Mouse (Mus musculus) lung, embryonic 14.5 days (tissue): ENCODE measurements around the gene Ppy. TPM values are rescaled to one million over a fixed set of nuclear protein-coding genes. Genes with fewer than 3 reads are reported as not detected.

Experiments used
- ATAC-seq: fragments of 200-750 bp; cut with Nextera tagmentation; 2 replicates; pipeline ENCODE4 v1.8.0; 2017; ENCODE audit warnings: mild to moderate bottlenecking, moderate TSS enrichment, moderate library complexity; ENCODE audit not compliant: insufficient read depth
- DNase-seq: peaks from one replicate; pipeline ENCODE4 v3.0.0-alpha.2; 2015
- H3K27ac ChIP-seq: fragments of 300-500 bp; sonication (generic); 2 replicates; pipeline ENCODE4 v1.5.1; 2014; ENCODE audit warnings: low read depth, mild to moderate bottlenecking, moderate library complexity
- H3K27me3 ChIP-seq: fragments of 300-500 bp; sonication (generic); 2 replicates; pipeline ENCODE4 v1.6.1; 2014; ENCODE audit warnings: low read length, control low read depth; ENCODE audit not compliant: insufficient read depth
- H3K36me3 ChIP-seq: fragments of 300-500 bp; sonication (generic); 2 replicates; pipeline ENCODE4 v1.6.1; 2014; ENCODE audit warnings: control low read depth; ENCODE audit not compliant: insufficient read depth
- H3K4me1 ChIP-seq: fragments of 300-500 bp; sonication (generic); 2 replicates; pipeline ENCODE4 v1.6.1; 2014; ENCODE audit warnings: antibody characterized with exemption, control low read depth; ENCODE audit not compliant: insufficient read depth
- H3K4me2 ChIP-seq: fragments of 300-500 bp; sonication (generic); 2 replicates; pipeline ENCODE4 v1.6.1; 2014; ENCODE audit warnings: mild to moderate bottlenecking
- H3K4me3 ChIP-seq: fragments of 300-500 bp; sonication (generic); 2 replicates; pipeline ENCODE4 v1.5.1; 2014; ENCODE audit warnings: low read depth, low read length
- H3K9ac ChIP-seq: fragments of 300-500 bp; sonication (generic); 2 replicates; pipeline ENCODE4 v1.6.1; 2014
- H3K9me3 ChIP-seq: fragments of 300-500 bp; sonication (generic); 2 replicates; pipeline ENCODE4 v1.6.1; 2016; ENCODE audit warnings: low read depth, low read length, control low read depth
- CTCF ChIP-seq: IDR thresholded peaks from 2 replicates; pipeline ENCODE4 v1.5.1; 2016; ENCODE audit warnings: antibody characterized with exemption, low read depth
- WGBS: fragments of 180-500 bp; shearing (Covaris S2); extraction: QIAGEN DNeasy Blood & Tissue Kit; methylation state at CpG from one replicate; pipeline ENCODE4 v1.1.7; 2014; 5-methylcytosine and 5-hydroxymethylcytosine counted together
- polyA plus RNA-seq: library from polyadenylated mRNA; unstranded; fragments of >200 nt; fragmentation: Nextera tagmentation; extraction: Ambion mirVana; gene quantifications from 2 replicates; pipeline ENCODE4 v1.2.1, GENCODE M21; 2014

Ppy gene
- polyA plus RNA-seq, 1 experiment from 2014 or later, result not detected

GRCm38 (mm10) chr11:102082322-102082721 lies 18.8 kb downstream of the Ppy start:
- WGBS, result under 1% methylated on average over 18 of the region's 18 CpGs
- Histone ChIP-seq H3K36me3 (0 out of 2 replicates have a peak, but pooled peaks cover 5% of the 10 kb centered on the region), H3K27ac (no peak overlapping the region), H3K4me2 (peak overlapping the region; percentile 94), H3K27me3 (no peaks in the 10 kb centered on the region), H3K9me3 (no peaks in the 10 kb centered on the region), H3K4me3 (peak overlapping the region; percentile 39), H3K4me1 (peaks cover 7% of the 10 kb centered on the region; the same call in 1 of the 2 replicates), H3K9ac (peak overlapping the region; percentile 48)
- ATAC-seq, result peak; percentile 90
- DNase-seq, result peak; percentile 94
- TF ChIP-seq CTCF, result no peak

GRCm38 (mm10) chr11:102073722-102074121 lies 27.4 kb downstream of the Ppy start:
- no peak for TF ChIP-seq CTCF
- H3K9me3 ChIP-seq, result no peaks in the 10 kb centered on the region
- H3K27ac ChIP-seq, result no peak overlapping the region
- H3K27me3 ChIP-seq, result no peaks in the 10 kb centered on the region
- H3K4me3 ChIP-seq, result no peak overlapping the region
- 0 out of 2 replicates have a peak, but pooled peaks cover 3% of the 10 kb centered on the region for H3K4me1 ChIP-seq
- peaks cover 5% of the 10 kb centered on the region; the same call in 1 of the 2 replicates for H3K36me3 ChIP-seq
- H3K4me2 ChIP-seq, result no peak overlapping the region
- ATAC-seq (no peak), DNase-seq (no peak)
- WGBS, result 78% methylated on average over 14 of the region's 14 CpGs
- H3K9ac ChIP-seq, result no peak overlapping the region

- Histone ChIP-seq H3K27me3 (no peaks in the 10 kb centered on the region), H3K27ac (no peak overlapping the region), H3K4me3 (no peak overlapping the region), H3K36me3 (no peaks in the 10 kb centered on the region; the same call in 1 of the 2 replicates), H3K4me1 (0 out of 2 replicates have a peak, but pooled peaks cover 3% of the 10 kb centered on the region), H3K9ac (no peak overlapping the region), H3K4me2 (no peak overlapping the region), H3K9me3 (no peaks in the 10 kb centered on the region)
- TF ChIP-seq CTCF, result no peak
- ATAC-seq (no peak), DNase-seq (no peak)
- WGBS, result 67% methylated on average over 5 of the region's 5 CpGs
These were observed 28.4 kb downstream of the Ppy start for GRCm38 (mm10) chr11:102072729-102073128.

GRCm38 (mm10) chr11:102070426-102070825 lies 30.7 kb downstream of the Ppy start:
- H3K4me2 ChIP-seq, result peak overlapping the region; percentile 51
- DNase-seq, result peak; percentile 74
- WGBS, result 2% methylated on average over 13 of the region's 13 CpGs

GRCm38 (mm10) chr11:102069633-102070032 lies 31.5 kb downstream of the Ppy start:
- no peak for TF ChIP-seq CTCF
- Histone ChIP-seq H3K27me3 (no peaks in the 10 kb centered on the region), H3K27ac (no peak overlapping the region), H3K36me3 (no peaks in the 10 kb centered on the region), H3K4me3 (no peak overlapping the region), H3K4me2 (no peak overlapping the region), H3K9ac (no peak overlapping the region), H3K9me3 (no peaks in the 10 kb centered on the region), H3K4me1 (0 out of 2 replicates have a peak, but pooled peaks cover 3% of the 10 kb centered on the region)
- WGBS, result 53% methylated on average over 11 of the region's 11 CpGs
- ATAC-seq (no peak), DNase-seq (no peak)

More at GRCm38 (mm10) chr11:102070426-102070825, 30.7 kb downstream of the Ppy start:
- TF ChIP-seq CTCF, result no peak
- no peaks in the 10 kb centered on the region for H3K9me3 ChIP-seq
- H3K27ac ChIP-seq, result no peak overlapping the region
- no peaks in the 10 kb centered on the region for H3K36me3 ChIP-seq
- no peak overlapping the region for H3K9ac ChIP-seq
- no peaks in the 10 kb centered on the region for H3K27me3 ChIP-seq
- 0 out of 2 replicates have a peak, but pooled peaks cover 3% of the 10 kb centered on the region for H3K4me1 ChIP-seq
- no peak overlapping the region for H3K4me3 ChIP-seq
- ATAC-seq, result peak; percentile 65; the same call in 1 of the 2 replicates

- DNase-seq (peak; percentile 46), ATAC-seq (no peak)
- Histone ChIP-seq H3K4me3 (no peak overlapping the region), H3K9ac (no peak overlapping the region), H3K27ac (no peak overlapping the region), H3K27me3 (no peaks in the 10 kb centered on the region), H3K4me1 (0 out of 2 replicates have a peak, but pooled peaks cover 3% of the 10 kb centered on the region), H3K9me3 (no peaks in the 10 kb centered on the region), H3K4me2 (no peak overlapping the region), H3K36me3 (0 out of 2 replicates have a peak, but pooled peaks cover 4% of the 10 kb centered on the region)
- peak; percentile 55 for TF ChIP-seq CTCF
- WGBS, result 43% methylated on average over 2 of the region's 2 CpGs
These were observed 32.1 kb downstream of the Ppy start for GRCm38 (mm10) chr11:102068969-102069368.

- Histone ChIP-seq H3K9me3 (no peaks in the 10 kb centered on the region), H3K4me3 (no peak overlapping the region), H3K4me2 (no peak overlapping the region), H3K4me1 (no peaks in the 10 kb centered on the region), H3K27ac (no peak overlapping the region), H3K9ac (no peak overlapping the region), H3K36me3 (0 out of 2 replicates have a peak, but pooled peaks cover 28% of the 10 kb centered on the region), H3K27me3 (no peaks in the 10 kb centered on the region)
- no peak for DNase-seq
- 75% methylated on average over 13 of the region's 13 CpGs for WGBS
- ATAC-seq, result no peak
- TF ChIP-seq CTCF, result no peak
These were observed 38.0 kb downstream of the Ppy start for GRCm38 (mm10) chr11:102063076-102063475.
